ENCODE assay signal across 8 mouse cellular contexts in the genomic region with DNA sequence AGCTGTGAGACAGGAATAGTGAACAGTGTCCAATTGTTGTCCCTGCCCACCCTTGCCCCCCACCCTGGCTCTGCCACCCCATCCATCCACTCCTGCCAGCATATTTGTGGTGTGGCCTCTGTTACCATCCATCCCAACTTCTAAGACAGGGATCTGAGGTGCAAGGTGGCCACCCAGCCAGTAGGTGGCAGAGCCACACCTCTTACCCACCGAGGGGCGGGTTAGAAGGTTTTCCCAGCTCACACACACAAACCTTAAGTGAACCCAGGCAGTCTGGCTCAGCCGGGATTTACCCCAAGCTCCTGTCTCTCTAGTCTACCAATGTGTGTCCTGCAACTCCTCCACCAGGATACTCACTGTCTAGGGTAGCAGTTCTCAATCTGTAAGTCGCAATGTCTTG. TPM values are rescaled to one million over a fixed set of nuclear protein-coding genes. Genes with fewer than 3 reads are reported as not detected.
DNase-seq lines count a peak whose midpoint lies in the region; TF ChIP-seq lines count a peak whose summit lies in the region.
"Had no signal": no experiment of that assay in that cellular context is flagged by ENCODE, and none has a peak within 500 bp of the region (broad histone marks: within the 10 kb centered on the region; RNA-seq: fewer than 3 reads in every experiment).

No protein-coding gene starts in this region.

- H3K36me3 ChIP-seq in ES-Bruce4 (ENCODE audit: control insufficient read depth, insufficient read depth, low read length, poor library complexity, severe bottlenecking), result no peaks in the 10 kb centered on the region

- no peak overlapping the region for H3K27ac ChIP-seq in ES-Bruce4 (ENCODE audit: insufficient read depth, low read length)
- H3K27ac ChIP-seq: macrophage had no signal

- no peak for TF ChIP-seq POLR2A in ES-Bruce4 (IDR thresholded peaks at IDR 0.05; ENCODE audit: insufficient read depth, low read length)

- TF ChIP-seq CTCF in ES-Bruce4 (IDR thresholded peaks at IDR 0.05; ENCODE audit: low read depth, low read length), result peak; percentile 82

- H3K27me3 ChIP-seq in ES-Bruce4 (ENCODE audit: control insufficient read depth, insufficient read depth, low read length, poor library complexity, severe bottlenecking), result no peaks in the 10 kb centered on the region

- H3K9ac ChIP-seq in ES-Bruce4 (ENCODE audit: low read depth, poor library complexity, severe bottlenecking), result no peak overlapping the region

- intact Hi-C loops in left cerebral cortex, postnatal 4 days (cut with DNase I), result loop anchor here (5.0 to 10.0 kb wide), 2 partner anchors 130 to 433 kb away; no protein-coding TSS in a partner anchor
- intact Hi-C loops in left cerebral cortex, postnatal 25 days (cut with DNase I), result loop anchor here (5.0 kb wide), 2 partner anchors 215 to 435 kb away; no protein-coding TSS in a partner anchor

- no peaks in the 10 kb centered on the region for H3K9me3 ChIP-seq in ES-Bruce4 (replicated peaks; ENCODE audit: control insufficient read depth, insufficient read depth, low read length, poor library complexity, severe bottlenecking)

- no peaks in the 10 kb centered on the region for H3K4me1 ChIP-seq in ES-Bruce4 (ENCODE audit: control insufficient read depth, insufficient read depth, low read length)

- TF ChIP-seq EP300 in ES-Bruce4 (IDR thresholded peaks at IDR 0.05; ENCODE audit: insufficient read depth, low read depth, low read length), result no peak

- H3K4me3 ChIP-seq in ES-Bruce4 (ENCODE audit: low read depth, low read length), result no peak overlapping the region

- DNase-seq in left cerebral cortex, postnatal 4 days, result peak; percentile 42
- no peak for DNase-seq in left cerebral cortex, postnatal 25 days (ENCODE audit: low spot score in 2 of 2)
- peak; percentile 31 for DNase-seq in adrenal gland, adult 8-10 months
- DNase-seq in gastrocnemius, postnatal 10 days, result peak; percentile 44
- DNase-seq in lung, postnatal 14 days, result peak; percentile 43
- DNase-seq in yolk sac, embryonic 10.5 days (ENCODE audit: low spot score), result no peak

RNA-seq across cellular contexts. Expression of gene Lamc3, which starts 30.5 kb away (rescaled TPM):
- total RNA-seq in left cerebral cortex, postnatal 4 days (2021), result 10 to 100 TPM; 11.8 to 12.7 TPM
- 1 to 10 TPM; 7.6 to 8.7 TPM for total RNA-seq in left cerebral cortex, postnatal 25 days (2021)
- not detected in 2 replicates for polyA plus RNA-seq in ES-Bruce4 (2011; ENCODE audit: insufficient read depth, insufficient read length, low read depth, missing spikeins)
- total RNA-seq in adrenal gland, adult 8-10 months (2022), result 10 to 100 TPM; 18.8 to 22.1 (median 20.7) TPM
- total RNA-seq in gastrocnemius, postnatal 10 days (2021), result under 1 TPM; 0.25 to 0.26 TPM
- polyA plus RNA-seq: macrophage had no signal

RNA-seq across cellular contexts. Expression of gene Aif1l, which starts 32.3 kb away (rescaled TPM):
- total RNA-seq in left cerebral cortex, postnatal 4 days (2021), result 10 to 100 TPM; 10.5 to 14.1 TPM
- 1 to 10 TPM; 2.6 to 2.9 TPM for total RNA-seq in left cerebral cortex, postnatal 25 days (2021)
- polyA plus RNA-seq in ES-Bruce4 (2011; ENCODE audit: insufficient read depth, insufficient read length, low read depth, missing spikeins), result 29.1 and 40.5 TPM in 2 replicates
- 10 to 100 TPM; 69.5 to 91.7 (median 75.3) TPM for total RNA-seq in adrenal gland, adult 8-10 months (2022)
- total RNA-seq in gastrocnemius, postnatal 10 days (2021), result 10 to 100 TPM; 25.0 to 25.5 TPM
- polyA plus RNA-seq: macrophage had no signal

RNA-seq across cellular contexts. Expression of gene Nup214, which starts 56.6 kb away (rescaled TPM):
- total RNA-seq in left cerebral cortex, postnatal 4 days (2021), result 10 to 100 TPM; 54.0 to 59.8 TPM
- total RNA-seq in left cerebral cortex, postnatal 25 days (2021), result 10 to 100 TPM; 47.7 to 61.0 TPM
- 89.7 and 91.9 TPM in 2 replicates for polyA plus RNA-seq in ES-Bruce4 (2011; ENCODE audit: insufficient read depth, insufficient read length, low read depth, missing spikeins)
- 10 to 100 TPM; 64.9 to 70.7 (median 69.0) TPM for total RNA-seq in adrenal gland, adult 8-10 months (2022)
- 10 to 100 TPM; 27.2 to 34.6 TPM for total RNA-seq in gastrocnemius, postnatal 10 days (2021)

Comparison
In these comparisons a context has a peak if more than half of its experiments do, and no peak if none do; other contexts are left out.
1. DNase-seq: peak in left cerebral cortex, postnatal 4 days (single experiment), adrenal gland, adult 8-10 months (single experiment), gastrocnemius, postnatal 10 days (single experiment) and lung, postnatal 14 days (single experiment); none in left cerebral cortex, postnatal 25 days (0 of 2) and yolk sac, embryonic 10.5 days (single experiment).
2. RNA of gene Lamc3, which starts 30.5 kb away (total RNA-seq): 18.8 to 22.1 TPM in adrenal gland, adult 8-10 months, 11.8 to 12.7 TPM in left cerebral cortex, postnatal 4 days and 7.6 to 8.7 TPM in left cerebral cortex, postnatal 25 days; 0.25 to 0.26 TPM in gastrocnemius, postnatal 10 days; every median in the first group is over 4 times any median in the second.